Mouse (Mus musculus): ENCODE data around the gene Olfr652.

The Olfr652 gene

DNA sequence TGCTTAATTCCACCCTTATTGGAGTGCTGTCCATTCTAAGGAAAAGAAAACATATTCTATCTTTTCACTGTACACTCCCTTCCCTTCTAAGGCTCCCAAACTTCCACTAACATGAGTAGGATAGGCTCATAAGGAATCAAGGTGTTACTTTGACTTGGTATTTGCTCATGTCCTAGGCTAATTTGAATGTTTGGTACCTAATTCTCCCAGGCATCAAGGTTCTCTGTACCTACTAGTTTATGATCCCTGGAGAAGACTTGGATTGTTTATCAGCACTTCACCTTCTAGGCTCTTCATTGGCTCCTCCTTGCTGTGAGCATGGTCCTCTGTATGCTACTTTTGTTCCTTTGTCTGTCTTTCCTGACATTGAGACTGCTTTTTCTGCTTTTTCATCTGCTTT is at the start of gene Olfr652:
Gene Olfr652, plus strand, starts transcription at position 301 of the 400 bp plus-strand sequence.
- DNase-seq (ENCODE audit: low read depth, low spot score): no peak

DNA sequence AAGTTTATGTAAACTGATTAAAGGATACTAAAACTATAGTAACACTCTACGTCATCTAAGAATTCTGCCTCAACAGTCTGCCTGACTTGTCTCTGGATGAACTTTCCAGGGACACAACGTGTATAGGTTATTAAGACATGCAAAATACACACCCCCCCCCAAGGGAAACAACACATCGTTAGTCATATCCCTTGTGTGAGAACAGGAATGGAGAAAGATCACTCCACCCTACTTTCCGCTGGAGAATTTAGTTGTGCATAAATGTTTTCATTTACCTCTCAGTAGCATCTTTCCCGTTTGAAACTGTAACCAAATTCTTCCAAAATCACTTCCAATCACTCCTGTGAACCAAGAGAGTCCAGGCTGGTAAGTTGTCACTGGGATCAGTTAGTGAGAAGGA is 10.9 kb upstream of the Olfr652 start, which contains the start of gene Olfr651:
Gene Olfr651, plus strand, starts transcription at position 301 of the 400 bp plus-strand sequence.
- peak; percentile 1 for DNase-seq (ENCODE audit: low read depth, low spot score)

DNA sequence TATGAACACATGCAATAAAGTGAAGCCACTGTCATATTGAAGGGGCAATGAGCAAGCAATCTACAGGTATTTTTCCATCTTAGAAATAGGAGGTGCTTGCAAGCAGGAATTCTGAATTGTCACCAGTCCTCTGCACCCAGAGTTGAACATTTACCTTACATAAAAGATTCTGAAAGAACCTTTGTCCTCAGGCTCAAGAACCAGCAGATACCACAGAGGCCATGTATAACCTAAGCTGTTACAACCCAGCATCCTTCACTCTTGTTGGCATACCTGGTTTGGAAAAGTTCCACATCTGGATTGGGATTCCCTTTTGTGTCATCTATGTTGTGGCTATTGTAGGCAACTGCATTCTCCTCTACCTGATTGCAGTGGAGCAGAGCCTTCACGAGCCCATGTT is 8.0 kb upstream of the Olfr652 start:
- DNase-seq (ENCODE audit: low read depth, low spot score): peak; percentile 0

- DNase-seq (ENCODE audit: low read depth, low spot score): no peak
Measured at GRCm38 (mm10) chr7:104577014-104577413, 16.3 kb downstream of the Olfr652 start, which contains the start of gene Olfr653. Olfr653 (plus strand) TSS chr7:104577314.

DNA sequence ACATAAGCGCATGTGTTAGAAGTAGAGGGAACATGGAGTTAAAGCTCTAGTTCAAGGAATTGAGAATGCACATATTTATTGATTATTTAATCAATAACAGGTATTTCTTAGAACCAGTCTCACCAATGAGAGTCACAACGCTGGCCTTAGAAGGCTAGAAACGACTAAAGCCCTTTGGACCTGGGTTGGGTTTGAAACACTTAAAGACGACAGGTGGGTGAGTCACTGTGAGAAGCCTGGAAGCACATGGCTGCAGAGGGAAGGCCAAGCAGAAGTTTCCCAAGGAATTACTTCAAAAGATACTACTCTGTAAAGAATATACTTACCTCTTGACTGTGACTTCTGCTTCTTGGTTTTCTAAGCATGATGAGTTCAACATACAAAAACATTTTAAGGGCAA is 20.1 kb downstream of the Olfr652 start:
- no peak for DNase-seq (ENCODE audit: low read depth, low spot score)

GRCm38 (mm10) chr7:104581429-104581828 is 20.7 kb downstream of the Olfr652 start:
- DNase-seq (ENCODE audit: low read depth, low spot score): no peak

- no peak for DNase-seq (ENCODE audit: low read depth, low spot score)
Measured at GRCm38 (mm10) chr7:104586725-104587124, 26.0 kb downstream of the Olfr652 start, which contains the start of gene Olfr654. Olfr654 (plus strand) TSS chr7:104587025.

DNA sequence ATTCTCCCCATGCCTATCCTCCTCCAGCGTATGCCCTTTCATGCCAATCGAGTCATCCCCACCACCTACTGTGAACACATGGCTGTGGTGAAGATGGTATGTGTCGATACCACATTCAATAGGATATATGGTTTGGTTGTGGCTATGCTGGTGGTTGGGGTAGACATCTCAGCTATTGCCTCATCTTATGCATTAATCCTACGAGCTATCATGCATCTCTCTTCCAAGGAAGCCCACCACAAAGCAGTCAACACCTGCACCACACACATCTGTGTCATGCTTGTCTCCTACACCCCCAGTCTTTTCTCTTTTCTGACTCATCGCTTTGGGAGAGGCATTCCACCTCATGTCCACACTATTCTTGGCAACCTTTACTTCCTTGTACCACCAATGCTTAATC is 27.6 kb downstream of the Olfr652 start:
- peak; percentile 84 for DNase-seq (ENCODE audit: low read depth, low spot score)

- DNase-seq (ENCODE audit: low read depth, low spot score): no peak
Measured at GRCm38 (mm10) chr7:104601679-104602078, 41.0 kb downstream of the Olfr652 start, which contains the start of gene Olfr655. Olfr655 (minus strand) TSS chr7:104601779.

- peak; percentile 44 for DNase-seq (ENCODE audit: low read depth, low spot score)
Measured at GRCm38 (mm10) chr7:104603173-104603572, 42.5 kb downstream of the Olfr652 start.

DNA sequence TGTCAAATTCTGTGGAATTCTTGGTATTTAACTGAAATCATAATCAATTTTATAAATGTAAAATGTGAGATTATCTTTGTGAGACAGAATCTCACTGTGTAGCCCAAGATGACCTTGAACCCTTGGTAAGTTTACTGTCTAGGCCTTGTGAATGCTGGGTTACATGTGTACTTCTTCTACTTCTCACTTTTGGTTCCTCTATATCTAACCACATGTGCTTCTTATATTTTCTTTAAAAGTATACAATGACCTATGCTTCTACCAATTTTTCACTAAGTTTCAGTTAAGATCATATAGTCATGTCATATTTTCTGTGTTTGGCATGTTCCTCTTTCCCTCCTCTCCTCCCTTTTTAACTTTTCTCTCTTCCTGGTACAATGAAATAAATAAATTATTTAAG is 44.0 kb downstream of the Olfr652 start:
- DNase-seq (ENCODE audit: low read depth, low spot score): no peak

GRCm38 (mm10) chr7:104613655-104614054 is 53.0 kb downstream of the Olfr652 start, which contains the start of gene Olfr656:
Olfr656 (plus strand) TSS chr7:104613955.
- DNase-seq (ENCODE audit: low read depth, low spot score): peak; percentile 40
